Mouse (Mus musculus) mesoderm, embryonic 11.5 days (tissue): ENCODE results near the gene Ctbs.
"Not testable (repeated sequence)": the region's sequence is repeated elsewhere in the genome, so short reads cannot be mapped to it uniquely, and the experiment has no call there.

ENCODE experiments used
- DNase-seq: peaks from one replicate; pipeline ENCODE4 v3.0.0-alpha.2; 2012; ENCODE audit warnings: low read depth, low spot score

Ctbs gene

DNA sequence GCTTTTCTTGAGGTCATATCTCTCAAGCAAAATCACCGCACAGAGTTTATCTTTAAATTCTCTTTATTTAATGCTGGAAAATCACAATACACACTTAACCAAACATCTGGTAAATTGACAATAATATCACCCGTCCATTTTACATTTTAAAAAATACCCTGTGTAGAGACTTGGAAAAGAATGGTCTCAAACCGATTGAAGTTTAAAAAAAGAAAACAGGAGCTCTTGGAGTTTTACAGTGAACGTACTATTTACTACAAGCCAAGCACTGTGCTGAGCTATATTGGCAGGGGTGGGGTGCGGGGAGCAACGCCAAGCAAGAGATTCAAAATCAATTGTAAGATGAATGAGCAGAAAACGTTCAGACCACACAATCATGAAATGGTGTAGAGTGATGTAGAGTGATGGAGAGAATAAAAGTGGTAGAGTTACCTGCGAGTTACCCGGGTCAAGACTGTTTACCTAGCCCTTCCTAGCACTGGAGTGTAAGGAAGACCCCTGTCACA lies at the start of gene Ctbs:
Gene Ctbs, plus strand, starts transcription at position 51 of the 506 bp plus-strand sequence.
- no peak for DNase-seq

GRCm38 (mm10) chr3:146403770-146404169 lies 45.8 kb upstream of the Ctbs start:
- DNase-seq: no peak

DNA sequence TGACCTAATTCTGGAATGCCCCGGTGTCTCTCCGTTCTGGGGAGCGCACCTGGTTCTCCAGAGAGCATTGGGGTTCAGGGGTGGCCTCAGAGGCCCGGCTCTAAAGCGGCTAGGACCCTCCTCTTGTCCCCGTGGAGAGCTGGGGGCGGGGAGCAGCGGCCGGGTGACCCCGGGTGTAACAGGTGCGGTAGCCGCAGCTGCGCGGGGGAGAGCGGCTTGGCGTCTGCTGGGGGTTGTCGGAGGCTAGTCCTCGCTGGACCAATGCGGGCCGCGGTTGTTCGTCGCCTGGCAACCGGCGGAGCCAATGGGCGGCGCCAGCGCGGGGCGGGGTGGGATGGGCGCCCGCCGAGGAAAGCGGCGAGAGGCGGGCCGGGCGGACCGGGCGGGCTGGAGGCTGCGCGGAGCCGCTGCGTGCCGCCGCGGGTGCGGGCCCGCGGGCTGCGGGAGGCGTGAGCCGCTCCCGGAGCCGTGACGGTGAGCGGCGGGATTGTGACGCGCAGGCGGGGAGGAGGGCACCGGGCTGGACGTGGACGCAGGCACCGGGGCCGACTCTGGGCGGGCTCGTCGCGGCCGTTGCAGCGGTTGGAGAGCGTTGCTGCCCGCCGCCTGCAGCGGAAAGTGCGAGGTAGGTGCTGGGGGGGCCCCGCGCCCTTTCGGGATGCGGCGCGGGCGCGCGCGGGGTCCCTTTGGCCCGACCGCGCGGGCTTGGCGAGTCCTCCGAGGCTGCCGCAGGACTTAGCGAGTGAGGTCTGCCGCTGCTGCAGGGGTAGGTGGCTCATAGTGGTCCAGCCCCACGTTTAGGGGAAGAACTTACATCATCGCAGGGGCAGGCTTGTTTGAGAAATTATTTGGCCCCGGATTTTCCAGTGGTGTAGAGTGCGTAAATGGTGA lies 45.0 kb upstream of the Ctbs start, which contains the start of gene Ssx2ip:
Gene Ssx2ip, plus strand, starts transcription at position 332 of the 891 bp plus-strand sequence.
- peak; percentile 95 for DNase-seq

DNA sequence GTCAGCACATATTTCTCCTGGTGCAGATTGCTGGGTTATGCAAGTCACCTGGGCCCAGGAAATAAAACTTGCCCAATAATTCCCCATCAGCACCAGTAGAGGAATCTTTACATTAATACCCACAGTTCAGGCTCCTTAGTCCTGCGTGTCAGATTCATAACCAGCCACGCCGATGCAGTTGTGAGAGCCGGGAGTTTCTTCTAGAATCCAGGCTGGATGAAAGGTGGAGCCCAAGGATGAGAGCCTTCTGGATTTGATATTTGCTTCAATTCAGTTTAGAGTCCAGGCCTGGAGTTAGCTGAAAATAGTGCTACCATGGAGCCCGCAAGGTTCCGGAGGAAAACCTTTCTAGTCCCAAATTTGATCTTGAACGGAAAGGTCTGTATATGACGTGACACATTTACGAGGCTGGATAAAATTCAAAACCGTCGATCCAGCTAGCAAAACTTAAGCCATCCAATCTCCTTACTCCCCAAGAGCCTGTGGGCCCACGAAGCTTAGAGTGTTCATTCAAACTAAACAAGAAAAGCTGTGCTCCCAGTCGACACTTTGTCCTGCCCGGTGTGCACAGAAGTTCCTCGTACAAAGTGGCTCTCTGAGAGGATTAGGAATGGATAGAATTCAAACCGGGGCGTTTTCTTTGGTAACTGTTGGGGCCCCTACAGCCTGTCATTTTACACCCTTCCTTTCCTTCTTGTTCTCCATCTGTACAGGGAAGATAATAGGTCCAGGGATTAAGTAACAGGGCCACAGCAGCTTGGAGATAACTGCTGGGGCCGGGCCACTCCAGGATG lies 44.2 kb upstream of the Ctbs start:
- DNase-seq: no peak

DNA sequence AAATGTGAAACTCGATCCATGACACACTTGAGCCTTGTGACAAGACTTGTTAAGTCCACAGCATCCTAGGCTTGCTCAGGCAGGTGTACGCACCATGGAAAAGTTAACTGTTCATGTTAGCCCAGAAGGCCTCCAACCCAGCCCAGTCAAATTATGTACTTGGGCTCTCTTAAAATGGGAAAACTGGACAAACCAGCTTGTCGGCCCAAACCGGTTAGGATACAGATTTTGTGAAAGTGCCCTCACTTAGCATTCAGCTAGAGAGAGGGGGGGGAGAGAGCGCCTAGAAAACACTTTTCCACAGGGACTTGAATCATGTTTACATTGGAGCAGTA lies 43.6 kb upstream of the Ctbs start:
- DNase-seq: no peak

GRCm38 (mm10) chr3:146407086-146407721 lies 42.4 kb upstream of the Ctbs start:
- DNase-seq: no peak

GRCm38 (mm10) chr3:146410114-146410513 lies 39.5 kb upstream of the Ctbs start:
- no peak for DNase-seq

GRCm38 (mm10) chr3:146412008-146412407 lies 37.6 kb upstream of the Ctbs start:
- no peak for DNase-seq

DNA sequence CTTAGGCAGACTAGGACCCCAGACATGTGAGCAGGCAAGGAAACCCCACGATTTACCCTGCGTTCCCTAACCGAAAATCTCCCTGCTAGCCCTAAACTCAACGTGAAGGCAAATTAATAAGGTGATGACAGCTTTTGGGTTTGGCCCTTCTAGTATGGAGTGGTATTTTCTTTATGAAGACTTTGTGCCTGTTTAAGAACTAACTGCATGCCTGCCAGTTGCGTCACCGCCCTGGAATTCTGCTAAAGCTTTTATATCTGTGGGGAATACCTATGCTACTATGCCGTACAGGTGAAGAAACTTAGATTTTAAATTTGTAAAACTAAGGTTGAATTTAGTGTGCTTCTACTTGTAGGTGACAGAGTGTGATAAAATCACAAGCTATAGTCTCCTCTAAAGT lies 37.1 kb upstream of the Ctbs start:
- no peak for DNase-seq

DNA sequence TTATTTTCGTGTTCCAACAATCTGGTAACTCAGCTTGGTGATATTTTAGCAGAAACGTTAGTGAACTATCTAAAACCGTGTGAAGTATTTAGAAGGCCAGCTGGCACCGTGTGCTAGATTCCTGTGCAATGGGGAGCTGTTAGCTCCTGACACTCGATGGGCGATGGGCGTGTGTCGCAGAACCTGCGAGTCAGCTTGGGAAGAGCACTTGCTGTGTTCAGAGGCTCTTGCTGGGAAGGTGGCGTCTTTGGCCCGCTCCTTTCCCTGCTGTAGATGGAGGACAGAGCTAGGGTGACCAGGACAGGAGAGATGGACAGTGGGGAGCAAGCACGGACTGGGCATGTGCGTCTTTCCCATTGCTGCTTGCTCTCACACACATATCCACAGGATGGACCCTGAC lies 36.6 kb upstream of the Ctbs start:
- DNase-seq: no peak

DNA sequence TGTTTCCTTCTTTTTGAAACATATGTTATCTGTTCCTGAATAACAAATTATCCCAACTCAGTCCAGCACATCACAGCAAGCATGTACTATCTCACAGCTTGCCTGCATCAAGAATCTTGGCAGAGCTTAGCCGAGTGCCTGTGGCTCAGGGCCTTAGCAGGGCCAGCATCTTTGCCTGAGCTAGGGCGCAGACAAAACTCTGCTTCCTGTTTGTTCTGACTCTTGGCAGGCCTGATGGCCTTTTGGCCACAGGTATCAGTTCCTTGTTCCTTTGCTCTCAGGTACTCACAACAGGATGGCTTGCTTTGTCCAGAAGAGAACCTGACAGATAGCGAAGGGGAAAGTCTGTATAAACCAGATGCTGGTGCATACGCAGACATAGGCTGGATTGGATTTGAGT lies 35.6 kb upstream of the Ctbs start:
- no peak for DNase-seq

DNA sequence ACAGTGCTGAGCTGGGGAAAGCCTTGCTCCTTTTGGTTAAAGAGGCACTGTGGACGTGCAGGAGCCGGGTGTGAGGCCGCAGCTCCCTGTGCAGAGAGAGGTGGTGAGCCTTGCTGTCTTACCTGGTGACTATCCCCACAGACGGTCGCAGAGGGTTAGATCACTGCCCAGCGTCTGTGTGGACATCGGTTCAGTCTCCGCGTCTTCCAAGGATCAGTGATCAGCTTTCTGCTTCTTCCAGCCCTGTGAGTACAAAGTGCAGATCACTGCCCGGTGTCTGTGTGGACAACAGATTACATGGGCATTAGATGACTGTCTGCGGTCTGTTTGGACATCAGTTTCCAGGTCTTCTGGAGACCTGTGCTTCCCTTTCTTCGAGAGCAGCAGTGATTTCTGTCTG lies 35.0 kb upstream of the Ctbs start:
- DNase-seq: no peak

DNA sequence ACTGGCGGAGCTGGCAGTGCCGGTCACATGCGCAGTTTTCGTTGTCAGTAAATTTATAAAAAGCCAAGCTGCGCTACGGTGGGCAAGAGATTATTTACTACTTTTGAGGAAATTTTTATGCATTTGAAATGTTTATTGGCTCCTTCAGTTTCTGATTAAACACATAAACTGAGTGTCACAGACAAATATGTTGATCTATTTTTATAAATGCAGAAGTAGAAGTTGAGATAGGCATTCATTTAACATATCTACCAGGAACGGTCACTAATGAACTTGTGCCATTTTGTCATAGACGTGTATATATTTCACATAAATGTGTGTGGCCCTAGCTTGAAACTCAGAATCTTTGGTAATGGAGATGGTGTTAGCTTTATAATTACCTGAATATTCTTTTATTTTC lies 31.7 kb upstream of the Ctbs start:
- DNase-seq: no peak

DNA sequence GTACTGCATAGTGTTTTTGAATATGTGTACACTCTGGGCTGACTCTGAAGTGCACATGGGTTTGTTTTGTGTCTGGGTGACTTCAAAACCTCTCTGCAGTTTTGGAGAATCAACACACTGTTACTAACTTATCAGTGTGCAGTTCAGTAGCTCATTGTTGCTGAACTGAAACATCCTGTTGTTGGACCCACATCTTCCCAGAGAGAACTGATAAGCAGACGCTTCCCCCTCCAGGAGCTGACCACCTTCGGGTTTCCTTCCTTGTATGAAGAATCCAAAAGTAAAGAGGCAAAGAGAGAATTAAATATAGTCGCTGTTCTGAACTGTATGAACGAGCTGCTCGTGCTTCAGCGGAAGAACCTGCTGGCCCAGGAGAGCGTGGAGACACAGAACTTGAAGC lies 30.7 kb upstream of the Ctbs start:
- DNase-seq: no peak

DNA sequence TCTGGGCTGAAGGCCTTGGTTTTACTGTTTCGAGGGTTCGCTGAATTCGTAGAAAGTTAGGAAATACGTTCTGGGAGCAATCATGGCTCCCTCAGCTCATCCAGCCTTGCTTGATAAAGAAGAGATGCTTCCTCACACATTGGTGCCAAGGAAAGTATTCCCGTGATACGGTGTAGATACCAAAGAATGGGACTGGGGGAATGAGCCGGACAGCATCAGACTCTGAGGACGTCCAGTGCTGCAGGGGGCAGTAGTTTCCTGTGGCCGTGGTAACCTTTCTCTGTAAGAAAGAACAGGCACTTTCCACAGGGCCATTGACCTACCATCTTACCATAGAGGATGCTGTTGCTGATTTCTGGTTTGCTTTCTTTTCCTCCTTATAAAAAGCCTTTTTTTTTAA lies 30.1 kb upstream of the Ctbs start:
- no peak for DNase-seq

GRCm38 (mm10) chr3:146419992-146420537 lies 29.5 kb upstream of the Ctbs start:
- DNase-seq: no peak

DNA sequence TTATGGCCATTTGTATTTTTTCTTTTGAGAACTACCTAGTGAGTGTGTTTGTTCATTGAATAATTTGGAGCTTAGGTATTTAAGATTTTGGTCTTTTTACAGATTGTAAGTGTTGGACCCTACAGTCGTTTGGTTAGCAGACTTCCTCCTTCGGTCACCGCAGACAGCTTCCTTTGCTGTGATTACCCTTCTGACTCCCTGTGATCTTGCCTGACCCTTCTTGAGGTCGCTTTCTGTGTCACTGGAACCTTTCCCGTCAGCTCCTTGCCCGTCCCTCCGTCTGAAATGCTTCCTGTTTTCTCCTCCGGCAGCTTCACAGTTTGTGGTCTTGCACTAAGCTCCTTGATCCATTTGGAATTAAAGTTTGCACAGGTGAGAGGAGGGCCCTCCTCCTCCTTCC lies 27.8 kb upstream of the Ctbs start:
- DNase-seq: no peak

DNA sequence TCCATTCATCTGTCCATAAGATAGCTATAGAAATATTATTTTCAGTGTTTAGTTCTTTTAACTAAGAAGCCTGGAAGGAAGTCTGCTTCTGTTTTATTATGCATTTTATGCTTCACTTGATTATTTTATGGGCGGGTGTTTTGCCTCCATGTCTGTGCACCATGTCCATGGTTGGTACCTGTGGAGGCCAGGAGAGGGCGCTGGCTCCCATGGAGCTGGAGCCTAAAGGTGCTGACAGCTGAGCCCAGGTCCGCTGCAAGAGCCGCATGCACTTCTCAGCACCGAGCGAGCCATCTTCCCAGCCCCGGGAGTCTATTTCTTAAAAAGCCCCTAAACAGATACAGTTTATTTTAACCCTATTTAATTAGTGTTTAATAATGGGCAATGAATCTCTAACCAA lies 25.9 kb upstream of the Ctbs start:
- no peak for DNase-seq

DNA sequence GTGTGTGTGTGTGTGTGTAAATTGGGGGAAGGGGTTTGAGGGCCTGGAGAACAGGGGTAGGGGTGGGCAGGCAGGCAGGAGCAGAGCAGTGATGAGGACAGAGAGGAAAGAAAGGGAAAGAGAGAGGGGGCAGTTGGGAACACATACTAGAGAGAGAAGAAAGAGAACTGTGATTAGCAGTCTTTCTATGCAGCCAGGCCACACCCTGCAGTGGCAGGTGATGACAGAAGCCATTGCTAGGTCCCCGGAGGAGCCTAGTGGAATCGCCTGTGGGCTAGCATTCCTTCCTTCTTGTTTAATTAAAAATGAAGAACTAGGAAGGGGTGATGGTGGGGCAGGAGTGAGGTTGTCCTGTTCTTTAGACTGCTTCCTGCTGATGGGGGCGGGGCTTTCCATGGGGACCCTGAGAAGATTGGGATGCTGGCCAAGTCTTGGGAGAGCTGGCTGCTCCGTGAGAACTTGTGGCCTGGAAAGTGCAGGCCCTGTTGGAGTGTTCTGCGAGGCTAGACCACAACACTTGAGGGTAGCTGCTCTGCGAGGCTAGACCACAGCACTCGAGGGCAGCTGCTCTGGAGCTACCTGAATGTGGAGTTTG lies 25.2 kb upstream of the Ctbs start:
- DNase-seq: no peak

DNA sequence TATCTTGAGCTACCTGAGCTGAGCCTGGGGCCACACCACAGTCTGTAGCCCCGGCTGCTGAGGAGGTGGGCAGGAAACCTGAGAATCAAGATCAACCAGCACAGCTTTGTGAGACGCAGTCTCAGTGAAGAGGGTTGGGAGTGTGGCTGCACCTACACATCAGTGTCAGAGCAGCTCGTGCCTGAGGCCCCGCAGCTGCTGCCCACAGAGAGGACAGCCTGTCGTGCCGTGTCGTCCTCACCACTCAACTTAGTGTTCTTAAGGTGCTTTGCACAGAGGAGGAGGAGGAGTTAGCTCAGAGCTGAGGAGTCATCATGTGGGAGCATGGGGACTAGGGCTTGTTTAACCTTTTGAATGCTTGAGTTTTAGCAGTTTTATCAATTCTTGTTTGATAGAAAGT lies 23.7 kb upstream of the Ctbs start:
- DNase-seq: no peak

DNA sequence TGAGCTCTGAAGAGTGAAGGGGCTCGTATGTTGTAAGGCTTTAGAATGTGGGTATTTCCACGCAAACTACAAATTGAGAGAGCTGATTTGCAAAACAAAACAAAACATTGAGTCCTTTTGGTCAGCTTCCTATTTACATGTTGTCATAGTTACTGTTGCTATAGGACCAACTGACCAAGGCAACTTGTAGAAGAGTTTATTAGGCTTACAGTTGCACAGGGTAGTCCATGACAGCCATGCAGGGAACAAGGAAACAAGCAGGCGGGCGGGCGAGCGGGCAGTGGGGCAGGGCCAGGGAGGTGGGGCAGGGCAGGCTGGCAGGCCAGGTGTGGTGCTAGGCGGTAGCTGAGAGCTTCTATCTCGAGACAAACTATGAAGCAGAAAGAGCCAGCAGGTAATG lies 23.1 kb upstream of the Ctbs start:
- no peak for DNase-seq

DNA sequence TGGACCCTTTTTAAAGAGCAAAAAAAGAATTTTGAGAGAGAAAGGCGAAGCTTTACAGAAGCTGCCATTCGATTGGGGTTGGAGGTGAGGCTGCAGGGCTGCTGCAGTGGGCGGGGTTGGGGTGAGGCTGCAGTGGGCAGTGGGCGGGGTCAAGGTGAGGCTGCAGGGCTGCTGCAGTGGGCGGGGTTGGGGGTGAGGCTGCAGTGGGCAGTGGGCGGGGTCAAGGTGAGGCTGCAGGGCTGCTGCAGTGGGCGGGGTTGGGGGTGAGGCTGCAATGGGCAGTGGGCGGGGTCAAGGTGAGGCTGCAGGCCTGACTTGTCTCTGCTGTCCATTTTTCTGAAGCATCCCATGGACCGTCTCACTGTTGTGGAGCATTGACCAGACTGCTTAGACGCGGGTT lies 16.5 kb upstream of the Ctbs start:
- DNase-seq: not testable (repeated sequence)
